Mouse (Mus musculus): Measurements from ENCODE around the gene Hes2. TPM values are rescaled to one million over a fixed set of nuclear protein-coding genes. Genes with fewer than 3 reads are reported as not detected.

The Hes2 gene
- polyA plus RNA-seq, 2 experiments, result 0.01 to 0.05 TPM

DNA sequence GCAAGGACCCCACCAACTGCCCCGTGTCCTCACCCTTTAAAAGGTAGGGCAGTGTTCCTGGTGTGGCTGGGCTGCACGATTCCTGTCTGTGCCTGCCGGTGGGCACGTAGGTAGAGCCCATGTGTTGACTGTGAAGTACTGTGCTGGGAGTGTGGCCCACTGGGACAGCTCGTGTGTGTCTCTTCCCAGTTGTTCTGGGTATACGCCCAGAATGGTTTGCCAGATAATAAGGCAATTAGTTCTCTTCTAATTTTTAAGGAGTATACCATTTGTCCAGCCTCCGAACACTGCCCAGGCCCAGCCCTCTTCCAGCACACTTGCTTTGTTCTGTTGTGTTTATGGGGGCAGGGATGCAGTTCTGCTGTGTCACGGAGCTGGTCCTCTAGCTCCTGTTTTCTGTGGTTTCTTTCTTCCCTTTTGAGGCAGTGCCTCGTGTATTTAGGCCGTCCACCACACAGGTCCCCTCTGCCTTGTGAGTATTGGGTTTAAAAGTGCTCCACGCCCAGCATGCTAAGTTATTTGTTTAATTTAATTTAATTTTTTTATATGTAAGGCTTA, 31.5 kb downstream of the Hes2 start:
- Histone ChIP-seq H3K9ac (replicated peaks) (no peak overlapping the region; the same call in 1 of the 2 replicates), H3K27me3 (ENCODE audit: control insufficient read depth, insufficient read depth, low read length) (no peaks in the 10 kb centered on the region), H3K4me3 (ENCODE audit: insufficient read depth in 1 of 2, low read depth in 2 of 2, low read length in 2 of 2) (no peak overlapping the region), H3K4me1 (replicated peaks; ENCODE audit: control insufficient read depth in 2 of 2, insufficient read depth in 2 of 2, low read length in 1 of 2) (peaks cover 32 to 48% of the 10 kb centered on the region in 2 experiments), H3K27ac (no peak overlapping the region), H3K9me3 (ENCODE audit: control insufficient read depth, low read length) (no peaks in the 10 kb centered on the region), H3K36me3 (replicated peaks; ENCODE audit: control insufficient read depth, insufficient read depth, low read depth) (no peaks in the 10 kb centered on the region), H3K4me2 (ENCODE audit: low read depth) (no peak overlapping the region; the same call in 1 of the 2 replicates)
- DNase-seq (ENCODE audit: low read depth in 3 of 3, low spot score in 3 of 3), result no peak
- peak; percentile 21; the same call in 1 of the 2 replicates for ATAC-seq (ENCODE audit: insufficient read depth)
- WGBS (ENCODE audit: insufficient replicate concordance), result 19% methylated on average over 11 of the region's 11 CpGs
- TF ChIP-seq EP300 (IDR thresholded peaks at IDR 0.05; ENCODE audit: low read depth), result no peak
- TF ChIP-seq CTCF (IDR thresholded peaks at IDR 0.05; ENCODE audit: low read depth), result no peak

DNA sequence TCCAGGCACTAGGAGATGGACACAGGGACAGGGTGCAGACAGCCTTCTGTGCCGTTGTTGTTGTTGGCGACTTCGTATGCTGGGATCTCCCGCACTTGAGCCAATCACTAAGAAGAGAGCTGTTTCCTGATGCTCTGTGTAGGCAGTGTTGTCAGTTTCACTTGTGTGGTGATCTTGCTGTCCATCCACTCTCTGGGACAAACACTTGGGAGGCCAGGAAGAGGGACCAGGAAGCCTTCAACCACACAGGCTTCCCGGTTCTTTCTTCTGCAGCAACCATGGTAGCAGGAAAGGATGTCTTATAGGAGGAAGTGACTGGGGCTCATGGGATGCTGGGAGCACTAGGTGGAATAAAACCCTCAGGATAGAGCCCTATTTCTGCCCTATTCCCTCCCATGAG, 32.0 kb downstream of the Hes2 start:
- H3K4me3 ChIP-seq (ENCODE audit: insufficient read depth in 1 of 2, low read depth in 2 of 2, low read length in 2 of 2), result no peak overlapping the region
- ATAC-seq (ENCODE audit: insufficient read depth) (no peak), DNase-seq (ENCODE audit: low read depth in 3 of 3, low spot score in 3 of 3) (no peak)
- no peaks in the 10 kb centered on the region for H3K36me3 ChIP-seq (replicated peaks; ENCODE audit: control insufficient read depth, insufficient read depth, low read depth)
- no peak overlapping the region for H3K9ac ChIP-seq (replicated peaks)
- no peak overlapping the region; the same call in 1 of the 2 replicates for H3K4me2 ChIP-seq (ENCODE audit: low read depth)
- H3K4me1 ChIP-seq (replicated peaks; ENCODE audit: control insufficient read depth in 2 of 2, insufficient read depth in 2 of 2, low read length in 1 of 2), result peaks cover 28 to 44% of the 10 kb centered on the region in 2 experiments
- no peak overlapping the region for H3K27ac ChIP-seq
- no peak for TF ChIP-seq CTCF (IDR thresholded peaks at IDR 0.05; ENCODE audit: low read depth)
- no peak for TF ChIP-seq EP300 (IDR thresholded peaks at IDR 0.05; ENCODE audit: low read depth)
- no peaks in the 10 kb centered on the region for H3K27me3 ChIP-seq (ENCODE audit: control insufficient read depth, insufficient read depth, low read length)
- no peaks in the 10 kb centered on the region for H3K9me3 ChIP-seq (ENCODE audit: control insufficient read depth, low read length)
- WGBS (ENCODE audit: insufficient replicate concordance), result 20% methylated on average over 5 of the region's 5 CpGs

DNA sequence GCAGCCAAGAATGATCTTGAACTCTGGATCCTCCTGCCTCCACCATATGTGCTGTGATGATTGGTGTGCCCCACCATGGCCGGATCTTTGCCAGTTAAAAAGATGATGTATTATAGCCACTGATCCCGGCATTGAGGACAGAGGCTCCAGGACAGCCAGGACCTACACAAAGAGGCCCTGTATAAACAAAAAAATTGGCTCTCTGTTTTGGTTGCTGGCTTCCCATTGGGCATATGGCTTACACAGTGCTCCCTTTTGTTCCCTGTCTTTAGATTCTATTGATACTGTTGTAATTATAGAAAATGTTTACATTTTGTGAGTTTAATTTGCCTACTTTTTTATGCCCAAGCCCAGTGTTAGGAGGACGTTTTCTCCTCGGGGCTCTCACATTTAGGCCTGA, 33.9 kb downstream of the Hes2 start:
- no peak overlapping the region for H3K4me2 ChIP-seq (ENCODE audit: low read depth)
- no peaks in the 10 kb centered on the region for H3K9me3 ChIP-seq (ENCODE audit: control insufficient read depth, low read length)
- no peaks in the 10 kb centered on the region for H3K36me3 ChIP-seq (replicated peaks; ENCODE audit: control insufficient read depth, insufficient read depth, low read depth)
- no peak for DNase-seq (ENCODE audit: low read depth in 3 of 3, low spot score in 3 of 3)
- H3K4me3 ChIP-seq (ENCODE audit: insufficient read depth in 1 of 2, low read depth in 2 of 2, low read length in 2 of 2), result no peak overlapping the region
- TF ChIP-seq CTCF (IDR thresholded peaks at IDR 0.05; ENCODE audit: low read depth) (no peak), EP300 (IDR thresholded peaks at IDR 0.05; ENCODE audit: low read depth) (no peak)
- no peak overlapping the region for H3K9ac ChIP-seq (replicated peaks)
- 58% methylated on average over 4 of the region's 4 CpGs for WGBS (ENCODE audit: insufficient replicate concordance)
- no peak overlapping the region for H3K27ac ChIP-seq
- H3K4me1 ChIP-seq (replicated peaks; ENCODE audit: control insufficient read depth in 2 of 2, insufficient read depth in 2 of 2, low read length in 1 of 2), result peaks cover 19 to 42% of the 10 kb centered on the region in 2 experiments
- ATAC-seq (ENCODE audit: insufficient read depth), result no peak
- no peaks in the 10 kb centered on the region for H3K27me3 ChIP-seq (ENCODE audit: control insufficient read depth, insufficient read depth, low read length)

DNA sequence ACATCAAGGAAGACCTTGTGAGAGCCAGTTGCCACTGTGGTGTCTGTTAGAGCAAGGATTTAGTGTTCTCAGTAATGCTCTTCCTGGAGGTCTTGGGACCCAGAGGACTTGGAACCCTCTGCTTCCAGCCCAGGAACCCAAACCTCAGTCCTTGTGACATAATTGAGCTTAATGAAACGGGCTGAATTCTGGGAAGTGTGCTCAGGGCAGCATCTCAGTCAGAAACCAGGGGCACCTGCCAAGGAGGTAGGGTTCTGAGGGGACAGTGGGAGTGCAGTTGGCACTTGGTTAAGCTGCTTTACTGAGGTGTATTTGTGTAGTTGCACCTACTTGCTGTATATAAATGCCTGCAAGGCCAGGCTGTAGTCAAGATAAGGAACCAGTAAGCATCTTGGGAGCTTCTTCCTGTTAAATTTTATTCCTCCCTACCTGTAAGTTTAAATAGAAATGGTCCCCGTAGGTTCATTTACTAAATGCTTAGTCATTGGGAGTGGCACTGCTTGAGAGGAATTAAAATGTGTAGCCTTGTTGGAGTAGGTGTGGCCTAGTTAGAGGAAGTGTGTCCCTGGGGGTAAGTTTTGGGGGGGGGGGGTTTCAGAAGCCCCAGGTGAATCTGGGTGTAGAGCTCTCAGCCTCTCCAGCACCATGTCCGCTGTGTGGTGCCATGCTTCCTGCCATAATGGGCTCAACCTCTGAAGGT, 36.0 kb downstream of the Hes2 start:
- no peak overlapping the region; the same call in 1 of the 2 replicates for H3K27ac ChIP-seq
- H3K9ac ChIP-seq (replicated peaks), result no peak overlapping the region
- no peak overlapping the region for H3K4me3 ChIP-seq (ENCODE audit: insufficient read depth in 1 of 2, low read depth in 2 of 2, low read length in 2 of 2)
- TF ChIP-seq EP300 (IDR thresholded peaks at IDR 0.05; ENCODE audit: low read depth), result no peak
- TF ChIP-seq CTCF (IDR thresholded peaks at IDR 0.05; ENCODE audit: low read depth), result no peak
- no peaks in the 10 kb centered on the region for H3K36me3 ChIP-seq (replicated peaks; ENCODE audit: control insufficient read depth, insufficient read depth, low read depth)
- H3K4me1 ChIP-seq (replicated peaks; ENCODE audit: control insufficient read depth in 2 of 2, insufficient read depth in 2 of 2, low read length in 1 of 2), result peaks cover 18 to 39% of the 10 kb centered on the region in 2 experiments
- H3K9me3 ChIP-seq (ENCODE audit: control insufficient read depth, low read length), result no peaks in the 10 kb centered on the region
- 45% methylated on average over 3 of the region's 3 CpGs for WGBS (ENCODE audit: insufficient replicate concordance)
- no peak for ATAC-seq (ENCODE audit: insufficient read depth)
- DNase-seq (ENCODE audit: low read depth in 3 of 3, low spot score in 3 of 3), result no peak
- H3K27me3 ChIP-seq (ENCODE audit: control insufficient read depth, insufficient read depth, low read length), result no peaks in the 10 kb centered on the region
- H3K4me2 ChIP-seq (ENCODE audit: low read depth), result no peak overlapping the region

DNA sequence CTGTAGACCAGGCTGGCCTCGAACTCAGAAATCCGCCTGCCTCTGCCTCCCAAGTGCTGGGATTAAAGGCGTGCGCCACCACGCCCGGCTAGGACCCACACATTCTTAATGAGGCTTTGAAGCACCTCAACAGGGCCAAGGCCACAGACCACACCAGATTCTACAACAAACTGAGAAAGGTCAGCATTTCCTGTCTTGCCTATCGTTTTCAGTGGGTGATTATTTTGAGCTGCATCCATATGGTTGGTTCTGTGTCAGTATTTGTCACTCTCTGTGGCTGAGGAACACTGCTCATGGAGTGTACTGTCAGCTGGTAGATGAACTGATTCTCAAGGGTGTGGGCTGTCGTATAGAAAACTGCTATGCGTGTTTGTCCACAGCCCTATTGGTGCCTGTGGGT, 37.6 kb downstream of the Hes2 start:
- H3K27ac ChIP-seq, result no peak overlapping the region
- H3K27me3 ChIP-seq (ENCODE audit: control insufficient read depth, insufficient read depth, low read length), result no peaks in the 10 kb centered on the region
- H3K36me3 ChIP-seq (replicated peaks; ENCODE audit: control insufficient read depth, insufficient read depth, low read depth), result no peaks in the 10 kb centered on the region
- no peak overlapping the region for H3K4me3 ChIP-seq (ENCODE audit: insufficient read depth in 1 of 2, low read depth in 2 of 2, low read length in 2 of 2)
- TF ChIP-seq CTCF (IDR thresholded peaks at IDR 0.05; ENCODE audit: low read depth) (no peak), EP300 (IDR thresholded peaks at IDR 0.05; ENCODE audit: low read depth) (no peak)
- H3K9me3 ChIP-seq (ENCODE audit: control insufficient read depth, low read length), result no peaks in the 10 kb centered on the region
- DNase-seq (ENCODE audit: low read depth in 3 of 3, low spot score in 3 of 3) (no peak), ATAC-seq (ENCODE audit: insufficient read depth) (no peak)
- H3K4me1 ChIP-seq (replicated peaks; ENCODE audit: control insufficient read depth in 2 of 2, insufficient read depth in 2 of 2, low read length in 1 of 2), result peaks cover 12 to 39% of the 10 kb centered on the region in 2 experiments
- 71% methylated on average over 8 of the region's 9 CpGs for WGBS (ENCODE audit: insufficient replicate concordance)
- H3K4me2 ChIP-seq (ENCODE audit: low read depth), result no peak overlapping the region
- H3K9ac ChIP-seq (replicated peaks), result no peak overlapping the region
